In genomic region chr16:18181398-18181797, GRCm38 (mm10) we compare ENCODE assay signal across 28 mouse cellular contexts. TPM values are rescaled to one million over a fixed set of nuclear protein-coding genes. Genes with fewer than 3 reads are reported as not detected.
"Had no signal": no experiment of that assay in that cellular context is flagged by ENCODE, and none has a peak within 500 bp of the region (broad histone marks: within the 10 kb centered on the region; RNA-seq: fewer than 3 reads in every experiment).

No protein-coding gene starts in this region.

- ATAC-seq: liver, postnatal 0 days; lung, postnatal 0 days; midbrain, embryonic 13.5 days had no signal

- H3K4me2 ChIP-seq: limb, embryonic 15.5 days; liver, embryonic 11.5 days; lung, embryonic 14.5 days; midbrain, embryonic 13.5 days; stomach, embryonic 15.5 days had no signal

- H3K9ac ChIP-seq: limb, embryonic 15.5 days; liver, embryonic 14.5 days; liver, postnatal 0 days; lung, embryonic 14.5 days; midbrain, embryonic 13.5 days; stomach, embryonic 15.5 days had no signal

- H3K9me3 ChIP-seq: limb, embryonic 15.5 days; midbrain, embryonic 10.5 days; midbrain, embryonic 13.5 days; stomach, embryonic 15.5 days had no signal

- H3K27ac ChIP-seq: left cerebral cortex, adult 2 months; limb, embryonic 15.5 days; liver, embryonic 14.5 days; macrophage; midbrain, embryonic 10.5 days; midbrain, embryonic 13.5 days; stomach, embryonic 15.5 days had no signal

- DNase-seq: kidney, adult 18-20 months; kidney, adult 9 months; kidney, postnatal 25 days; layer of hippocampus, postnatal 36 days; left cerebral cortex, postnatal 4 days; liver, postnatal 0 days; lung, embryonic 14.5 days; retina, postnatal 1 day; right cerebral cortex, postnatal 25 days; spleen, adult 18-20 months; thymus, postnatal 25 days had no signal

- H3K36me3 ChIP-seq: limb, embryonic 15.5 days; midbrain, embryonic 10.5 days; midbrain, embryonic 13.5 days; stomach, embryonic 15.5 days had no signal

- H3K4me3 ChIP-seq: left cerebral cortex, adult 2 months; limb, embryonic 15.5 days; midbrain, embryonic 10.5 days; midbrain, embryonic 13.5 days; stomach, embryonic 15.5 days had no signal

- H3K27me3 ChIP-seq: midbrain, embryonic 13.5 days; stomach, embryonic 15.5 days had no signal

RNA-seq across cellular contexts. Expression of gene Ccdc188, which starts 36.3 kb away (rescaled TPM):
- total RNA-seq: layer of hippocampus, adult 8-10 months; layer of hippocampus, postnatal 10 days; layer of hippocampus, postnatal 36 days; left cerebral cortex, adult 2 months; left cerebral cortex, postnatal 10 days; left cerebral cortex, postnatal 4 days; megakaryocyte, adult 5-6 weeks; midbrain, postnatal 0 days; neutrophil, adult 5-6 weeks had no signal
- polyA plus RNA-seq: intestine, embryonic 14.5 days; limb, embryonic 15.5 days; liver, embryonic 11.5 days; liver, embryonic 14.5 days; liver, postnatal 0 days; lung, embryonic 14.5 days; lung, postnatal 0 days; macrophage; midbrain, embryonic 10.5 days; midbrain, postnatal 0 days; stomach, embryonic 15.5 days; urinary bladder, adult 2 months had no signal

RNA-seq across cellular contexts. Expression of gene Rtn4r, which starts 54.0 kb away (rescaled TPM):
- total RNA-seq: neutrophil, adult 5-6 weeks had no signal
- polyA plus RNA-seq: macrophage had no signal
